Mouse (Mus musculus): ENCODE measurements around the gene Rgsl1.
"Not testable (repeated sequence)": the region's sequence is repeated elsewhere in the genome, so short reads cannot be mapped to it uniquely, and the experiment has no call there.

Rgsl1 gene

DNA sequence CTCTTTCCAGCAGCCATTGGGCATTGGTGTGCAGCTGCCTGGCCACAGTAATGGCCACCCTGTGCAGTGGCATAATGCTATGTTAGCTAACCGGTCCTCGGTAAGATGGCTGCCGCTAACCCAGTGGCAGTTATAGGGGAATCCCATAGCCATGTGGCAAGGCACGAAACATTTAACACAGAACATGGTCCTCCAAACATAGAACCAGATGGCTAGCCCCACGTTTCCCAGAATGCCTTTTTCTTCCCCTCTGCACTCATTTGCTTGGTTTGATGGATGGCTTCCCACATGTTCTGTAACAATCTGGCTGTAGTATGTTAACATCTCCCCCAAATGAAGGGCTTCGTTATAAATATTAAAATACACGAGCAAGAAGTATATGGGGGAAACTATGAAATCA, 67.7 kb downstream of the Rgsl1 start:
- no peak for DNase-seq (ENCODE audit: low spot score in 2 of 2)

DNA sequence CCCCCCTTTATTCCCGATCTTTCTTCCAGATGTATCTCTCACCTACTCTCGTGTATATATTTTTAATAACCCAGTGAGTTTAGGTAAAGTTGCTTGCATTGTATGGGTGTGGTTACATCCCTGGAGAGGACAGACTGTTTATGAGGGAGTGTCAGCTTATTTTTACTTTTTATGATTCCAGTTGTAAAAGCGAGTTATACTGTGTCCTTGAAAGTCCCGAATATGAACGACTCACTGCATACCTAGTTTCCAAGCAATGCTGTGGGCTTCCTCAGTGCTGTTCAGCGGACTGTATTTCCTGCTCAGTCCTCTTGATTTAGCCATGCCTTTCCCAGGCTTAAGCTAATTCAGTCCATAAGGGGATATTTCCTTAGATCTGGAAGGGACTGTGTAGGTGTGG, 68.8 kb downstream of the Rgsl1 start:
- DNase-seq (ENCODE audit: low spot score in 2 of 2) = no peak

- DNase-seq (ENCODE audit: low spot score in 2 of 2) = no peak
These were observed 73.2 kb downstream of the Rgsl1 start for GRCm38 (mm10) chr1:153770776-153771167.

- no peak for DNase-seq (ENCODE audit: low spot score in 2 of 2)
These were observed 73.8 kb downstream of the Rgsl1 start for GRCm38 (mm10) chr1:153769998-153770775.

DNA sequence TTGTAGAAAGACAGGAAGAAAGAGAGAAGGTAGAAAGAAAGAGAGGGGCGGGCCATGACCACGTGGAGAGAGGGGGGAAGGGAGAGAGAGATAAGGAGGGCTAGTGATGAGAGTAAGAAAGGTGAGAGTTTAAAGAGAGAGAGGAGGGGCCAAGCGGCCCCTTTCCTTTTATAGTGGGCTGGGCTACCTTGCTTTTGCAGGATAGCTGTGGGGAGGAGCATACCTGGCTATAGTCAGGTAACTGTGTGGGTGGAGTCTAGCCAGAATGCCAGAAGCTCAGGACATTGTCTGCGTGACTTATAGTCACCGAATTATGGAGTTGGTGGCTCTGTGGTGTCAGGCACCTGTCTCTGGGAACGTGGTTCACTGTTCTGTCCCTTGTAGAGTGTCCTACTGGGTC, 74.4 kb downstream of the Rgsl1 start:
- DNase-seq (ENCODE audit: low spot score in 2 of 2) = not testable (repeated sequence)

DNA sequence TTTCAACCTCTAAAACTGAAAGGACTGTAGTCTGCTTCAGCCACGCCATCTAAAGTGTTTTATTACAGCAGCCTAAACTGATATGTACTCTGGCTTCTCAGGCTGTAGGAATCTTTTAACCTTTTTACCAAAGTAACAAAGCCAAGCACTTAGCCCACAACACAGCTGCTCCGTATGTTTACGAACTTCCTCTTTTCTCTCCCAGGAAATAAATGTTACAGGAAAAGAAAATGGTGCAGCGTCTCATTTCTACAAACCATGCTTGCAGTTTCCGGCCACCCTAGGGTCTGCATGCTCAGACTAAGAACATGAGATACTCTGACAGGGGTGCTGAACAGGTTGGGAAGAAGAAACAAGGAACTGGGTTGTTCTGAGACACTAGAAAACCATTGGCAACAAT, 75.5 kb downstream of the Rgsl1 start:
- no peak for DNase-seq (ENCODE audit: low spot score in 2 of 2)

DNA sequence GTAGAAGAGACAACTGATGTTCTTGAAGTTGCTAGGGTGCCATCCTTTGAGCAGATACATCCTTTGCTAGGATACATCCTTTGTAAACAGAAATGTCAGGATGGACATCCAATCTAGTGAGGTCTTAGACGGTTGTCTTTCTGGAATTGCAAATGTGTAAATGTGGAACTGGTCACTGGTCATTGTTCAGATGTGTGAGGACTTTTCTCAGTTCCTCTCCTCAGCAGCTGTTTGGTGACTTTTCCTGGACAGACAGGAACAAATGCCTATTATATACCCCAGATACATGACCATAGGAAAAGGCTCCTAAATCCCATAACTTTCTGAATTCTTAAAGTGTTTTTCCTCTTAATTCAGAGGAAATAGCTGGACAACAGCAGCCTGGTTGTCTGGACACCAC, 76.7 kb downstream of the Rgsl1 start:
- DNase-seq (ENCODE audit: low spot score in 2 of 2) = no peak

- DNase-seq (ENCODE audit: low spot score in 2 of 2) = no peak
These were observed 77.6 kb downstream of the Rgsl1 start for GRCm38 (mm10) chr1:153766298-153766697.

GRCm38 (mm10) chr1:153764136-153764535, 79.8 kb downstream of the Rgsl1 start:
- DNase-seq (ENCODE audit: low spot score in 2 of 2) = no peak

- no peak for DNase-seq (ENCODE audit: low spot score in 2 of 2)
These were observed 90.0 kb downstream of the Rgsl1 start for GRCm38 (mm10) chr1:153753725-153754464.

GRCm38 (mm10) chr1:153752521-153752920, 91.4 kb downstream of the Rgsl1 start:
- no peak for DNase-seq (ENCODE audit: low spot score in 2 of 2)

DNA sequence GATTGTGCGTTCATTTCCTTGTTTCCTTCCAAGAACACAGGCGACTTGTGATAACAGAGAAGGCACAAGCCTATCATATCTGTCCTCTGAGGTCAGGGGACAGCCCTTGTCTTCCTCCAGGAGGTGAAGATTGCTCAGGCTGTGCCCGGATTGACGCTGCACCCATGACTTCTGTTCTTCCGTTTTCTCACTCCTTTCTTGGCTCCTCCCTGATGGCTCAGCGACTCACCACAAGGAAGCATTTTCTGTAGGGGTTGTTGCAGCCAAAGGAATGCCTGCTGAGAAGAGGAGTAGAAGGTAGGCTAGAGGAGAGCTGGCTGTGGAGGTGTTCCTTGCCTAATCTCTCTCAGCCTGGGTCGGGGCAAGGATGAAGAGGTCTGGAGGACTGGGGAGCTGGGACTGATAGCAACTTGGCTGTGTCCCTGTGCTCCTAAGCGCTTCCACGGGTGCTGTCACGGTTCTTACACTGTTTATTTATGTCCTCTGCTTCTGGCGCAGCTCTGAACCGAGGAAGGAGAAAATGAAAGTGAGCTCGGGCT, 92.1 kb downstream of the Rgsl1 start:
- no peak for DNase-seq (ENCODE audit: low spot score in 2 of 2)

DNA sequence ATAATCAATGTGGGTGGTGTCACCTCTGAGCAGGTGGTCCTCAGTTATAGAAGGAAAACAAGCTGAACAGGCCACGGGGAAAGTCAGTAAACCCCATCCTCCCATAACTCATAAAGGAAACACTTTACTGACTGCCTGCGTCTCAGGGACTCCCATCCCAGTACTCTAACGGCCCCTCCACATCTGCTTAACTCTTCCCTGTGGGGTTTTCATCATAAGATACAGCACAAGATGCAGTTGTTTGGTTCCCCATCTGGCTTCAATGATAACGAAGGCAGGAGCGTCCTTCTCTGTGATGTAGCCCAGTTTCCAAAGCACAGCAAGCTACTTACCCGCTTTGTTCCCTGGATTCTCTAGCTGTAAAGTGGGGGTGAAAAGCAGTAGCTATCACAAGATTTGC, 93.9 kb downstream of the Rgsl1 start:
- no peak for DNase-seq (ENCODE audit: low spot score in 2 of 2)

DNA sequence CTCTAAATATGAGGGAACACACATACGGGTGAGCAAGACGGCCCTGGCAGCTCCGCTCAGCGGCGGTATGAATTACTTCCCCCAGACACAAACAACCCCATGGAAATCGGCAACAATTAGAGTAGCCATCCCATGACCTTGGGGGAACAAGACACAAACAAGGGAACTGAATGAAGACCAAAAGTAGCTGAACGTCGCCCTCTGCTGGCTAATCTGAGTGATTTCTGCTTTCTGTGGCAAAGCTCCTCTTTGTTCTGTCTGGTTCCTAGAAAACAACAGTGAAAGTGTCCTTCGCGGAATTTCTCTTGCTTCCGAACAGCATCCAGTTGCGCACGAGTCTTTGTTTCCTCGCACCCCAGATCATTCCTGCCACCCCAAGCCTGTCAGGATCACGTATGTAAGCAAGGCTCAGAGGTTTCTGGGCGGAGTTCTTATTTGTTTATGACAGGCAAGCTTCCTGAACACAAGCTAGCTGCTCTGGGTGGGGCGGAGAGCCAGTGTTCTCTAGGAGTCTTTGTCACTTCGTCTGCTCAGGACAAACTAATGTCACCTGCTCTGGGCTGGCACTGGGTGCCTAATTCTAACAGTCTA, 94.6 kb downstream of the Rgsl1 start, which contains the start of gene Rnasel:
TSS of gene Rnasel (plus strand) at position 216 of the 591 bp plus-strand sequence.
- DNase-seq (ENCODE audit: low spot score in 2 of 2) = no peak

- DNase-seq (ENCODE audit: low spot score in 2 of 2) = no peak
These were observed 95.4 kb downstream of the Rgsl1 start for GRCm38 (mm10) chr1:153748549-153748948.

DNA sequence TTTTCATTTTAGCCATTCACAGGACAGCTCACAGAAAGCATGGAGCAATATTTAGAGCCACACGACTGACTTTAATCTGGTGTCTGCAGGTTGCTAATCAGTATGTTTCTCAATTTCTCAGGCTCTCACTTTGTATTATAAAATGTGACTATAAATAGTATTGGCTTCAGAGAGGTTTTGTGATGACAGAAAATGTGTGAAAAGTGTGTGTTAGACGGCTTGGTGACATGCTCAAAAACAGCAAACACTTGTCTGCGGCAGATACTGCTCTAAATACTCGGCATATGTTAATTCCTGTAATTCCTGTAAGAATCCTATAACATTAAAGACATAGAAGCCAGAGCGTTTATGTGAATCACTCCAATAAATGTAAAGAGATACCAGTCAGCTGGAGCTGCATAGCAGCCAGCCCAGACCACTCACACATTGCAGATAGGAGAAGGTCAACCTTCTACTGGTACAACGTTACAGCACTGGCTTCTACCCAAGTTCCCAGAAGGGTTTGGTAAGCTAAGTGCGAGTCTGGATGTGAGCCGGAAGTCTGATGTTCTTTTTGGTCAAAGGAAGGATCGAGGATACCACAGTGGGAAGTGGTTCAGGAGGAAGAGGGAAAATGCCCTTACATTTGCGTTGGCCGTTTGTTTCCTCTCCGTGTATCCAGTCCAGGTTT, 95.9 kb downstream of the Rgsl1 start:
- DNase-seq (ENCODE audit: low spot score in 2 of 2) = no peak

DNA sequence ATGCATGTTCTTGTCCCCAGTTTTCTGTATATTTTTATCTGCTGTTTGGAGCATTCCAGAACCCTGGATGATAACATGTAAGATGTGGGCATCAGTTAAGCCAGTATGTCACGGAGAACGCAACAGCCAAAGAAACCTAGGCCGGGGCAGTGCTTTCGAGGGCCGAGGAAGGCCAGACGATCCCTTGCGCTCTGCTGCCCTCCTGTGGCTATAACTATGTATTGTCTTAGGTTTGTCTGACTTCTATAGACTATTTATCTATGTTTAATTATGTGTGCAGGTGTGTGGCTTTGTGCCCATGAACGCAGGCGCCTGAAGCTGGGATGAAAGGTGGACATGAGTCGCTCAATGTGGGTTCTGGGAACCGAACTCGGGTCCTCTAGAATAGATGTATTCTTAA, 97.2 kb downstream of the Rgsl1 start:
- DNase-seq (ENCODE audit: low spot score in 2 of 2) = no peak

DNA sequence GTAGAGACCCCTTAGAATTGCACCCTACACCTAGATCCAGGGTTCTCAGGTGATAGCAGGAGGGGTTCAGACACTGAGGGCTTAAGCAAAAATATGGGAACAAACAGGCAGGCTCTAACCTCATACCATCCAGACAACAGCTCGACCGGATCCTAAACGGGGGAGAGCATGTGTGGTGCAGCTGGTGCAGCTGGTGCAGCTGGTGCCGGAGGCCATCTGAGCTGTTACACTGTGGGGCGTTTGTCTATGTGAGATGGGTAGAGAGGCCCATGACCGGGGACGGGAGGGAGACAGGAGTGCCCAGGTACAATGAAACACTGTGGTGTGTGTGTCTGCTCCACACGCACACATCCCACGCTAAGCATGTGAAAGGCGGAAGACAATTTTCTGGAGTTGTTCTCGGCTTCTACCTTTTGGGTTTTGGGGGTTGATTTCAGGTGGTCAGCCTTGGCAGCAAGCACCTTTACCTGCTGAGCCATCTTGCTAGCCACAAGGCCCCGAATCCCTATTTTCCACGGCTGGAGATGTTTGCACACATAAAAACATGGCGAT, 97.7 kb downstream of the Rgsl1 start:
- DNase-seq (ENCODE audit: low spot score in 2 of 2) = no peak

DNA sequence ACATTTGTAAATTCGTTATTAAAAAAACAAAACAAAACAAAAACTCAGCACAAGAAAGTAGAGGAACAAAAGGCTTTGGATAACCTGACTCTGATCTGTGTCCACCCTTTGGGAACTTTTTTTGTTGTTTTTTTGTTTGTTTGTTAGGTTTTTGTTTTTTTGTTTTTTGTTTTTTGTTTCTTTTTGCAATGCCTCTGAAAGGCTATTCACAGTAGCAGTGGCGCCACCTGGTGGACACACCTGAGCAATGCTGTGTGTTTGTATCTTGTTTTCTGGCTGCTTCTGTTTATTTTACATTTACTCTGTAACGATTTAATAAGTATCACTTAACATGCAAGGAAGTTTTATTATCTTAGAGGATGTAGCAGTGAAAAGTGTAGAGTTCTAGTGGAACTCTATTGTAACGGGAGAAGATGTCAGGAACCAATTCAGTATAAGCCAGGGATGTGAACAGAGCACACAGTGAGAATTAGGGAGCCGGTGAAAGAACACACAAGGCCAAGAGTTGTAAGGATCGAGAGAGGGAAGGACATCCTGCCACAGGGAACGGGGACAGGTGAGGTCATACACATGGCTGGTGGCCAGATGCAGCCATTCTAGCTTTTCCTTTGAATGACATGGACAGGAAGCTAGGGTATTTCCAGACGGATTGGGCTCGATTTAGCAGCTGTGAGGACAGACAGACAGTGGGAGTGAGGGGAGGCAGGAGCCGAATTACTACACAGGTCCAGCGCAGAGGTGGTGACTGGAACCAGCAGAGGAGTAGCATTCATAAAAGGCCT, 101.4 kb downstream of the Rgsl1 start:
- DNase-seq (ENCODE audit: low spot score in 2 of 2) = peak; percentile 45 to 69

DNA sequence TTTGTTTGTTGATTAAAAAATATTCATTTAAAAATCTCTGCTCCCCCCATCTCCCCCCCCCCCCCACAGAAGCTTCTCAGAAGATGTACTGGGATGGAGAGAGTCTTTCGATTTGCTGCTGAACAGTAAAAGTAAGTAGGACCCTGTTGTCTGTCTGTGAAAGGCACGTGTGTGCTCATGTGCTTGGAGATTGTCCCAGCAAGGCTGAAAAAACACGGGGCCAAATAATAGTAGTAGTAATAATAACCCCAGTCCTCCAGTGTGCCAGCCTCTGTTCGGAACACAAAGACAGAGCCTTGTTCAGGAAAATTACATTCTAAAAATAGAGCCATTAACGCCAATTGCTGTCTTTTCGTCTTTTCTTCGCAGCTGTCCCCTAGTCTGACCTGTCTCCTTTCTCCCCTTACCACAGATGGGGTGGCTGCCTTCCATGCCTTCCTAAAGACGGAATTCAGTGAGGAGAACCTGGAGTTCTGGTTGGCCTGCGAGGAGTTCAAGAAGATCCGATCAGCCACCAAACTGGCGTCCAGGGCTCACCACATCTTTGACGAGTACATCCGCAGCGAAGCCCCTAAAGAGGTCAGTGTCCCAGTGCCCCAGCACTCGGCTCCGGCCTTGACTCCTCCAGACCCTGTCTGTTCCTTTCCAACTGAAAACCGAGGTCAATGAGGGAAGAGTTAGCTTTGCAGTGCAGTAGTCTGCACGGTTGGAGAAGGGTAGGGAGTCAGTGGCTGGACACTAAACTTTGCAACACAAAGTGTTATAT, 102.2 kb downstream of the Rgsl1 start:
- DNase-seq (ENCODE audit: low spot score in 2 of 2) = no peak

Data from right cerebral cortex, postnatal 36 days (tissue).